Mouse (Mus musculus) kidney, adult 11 months (tissue): Measurements from ENCODE around the gene Bmper.

Source experiments
- DNase-seq: peaks from one replicate; pipeline ENCODE4 v3.0.0; 2022

Bmper gene

DNA sequence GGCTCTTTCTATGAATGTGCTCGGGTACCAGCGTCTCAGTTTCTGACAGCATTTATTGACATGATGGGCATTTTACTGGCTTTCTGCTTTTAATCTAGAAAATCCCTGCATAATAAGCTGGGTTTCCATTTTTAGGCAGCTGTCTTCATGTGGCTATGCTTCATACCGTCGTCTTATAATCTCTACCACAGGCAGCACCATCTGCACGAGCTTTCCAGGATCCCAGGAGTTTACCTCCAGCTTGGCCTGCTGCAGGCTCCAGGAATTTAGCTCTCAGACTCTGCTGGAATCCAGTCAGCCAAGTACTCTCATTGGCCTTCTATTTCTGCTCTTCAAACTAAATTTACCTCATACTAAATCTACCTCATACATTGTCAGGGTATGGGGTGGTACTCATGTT lies 219.3 kb downstream of the Bmper start:
- DNase-seq = no peak

DNA sequence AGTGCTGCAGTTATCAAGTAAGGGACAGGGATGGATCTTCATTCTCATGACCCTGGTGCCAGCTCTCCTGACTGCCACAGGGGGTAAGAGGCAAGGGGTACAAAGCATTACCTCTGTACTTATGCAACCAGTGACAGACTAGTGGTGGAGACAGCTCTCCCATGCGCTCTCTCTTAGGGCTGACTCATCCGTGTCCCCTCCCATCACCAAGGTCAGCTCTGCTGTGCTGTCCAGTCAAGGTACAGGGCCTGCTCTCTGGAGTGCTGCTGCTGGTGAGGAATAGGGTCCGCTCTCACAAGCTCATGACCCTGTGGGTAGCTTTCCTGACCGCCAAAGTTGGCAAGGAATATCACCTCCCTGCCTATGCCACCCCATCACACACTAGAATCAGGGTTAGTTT lies 222.1 kb downstream of the Bmper start:
- DNase-seq = no peak

DNA sequence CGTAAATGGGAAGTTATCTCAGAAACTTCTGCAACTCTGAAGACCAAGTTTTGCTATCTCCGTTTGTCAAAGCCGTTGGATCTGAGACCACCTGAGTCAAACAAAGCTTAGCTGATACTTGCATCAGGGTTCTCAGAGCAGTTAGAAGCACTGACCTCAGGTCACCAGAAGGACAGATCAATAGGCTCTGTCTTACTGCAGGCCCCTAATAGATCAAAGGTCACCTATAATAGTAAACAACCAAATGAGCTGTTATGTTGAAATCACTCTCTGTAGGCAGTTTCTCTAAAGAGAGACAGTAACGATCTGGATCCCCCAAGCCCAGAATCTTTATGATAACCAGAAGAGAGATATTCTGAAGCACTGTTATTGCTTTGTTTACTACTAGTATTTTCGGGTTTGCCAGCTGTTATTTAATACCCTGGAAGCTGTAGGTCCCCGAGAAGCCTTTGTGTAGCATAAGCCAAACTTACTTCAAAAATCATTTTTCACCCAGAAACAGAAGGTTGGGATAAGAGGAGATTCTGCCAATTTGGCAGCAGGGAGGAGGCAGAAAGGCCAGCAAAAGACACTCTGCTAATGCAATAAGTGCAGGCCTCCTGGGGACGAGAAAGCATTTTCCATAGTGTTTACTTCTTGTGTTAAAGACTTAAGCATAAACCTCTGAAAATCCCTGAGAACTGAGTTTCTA lies 224.5 kb downstream of the Bmper start:
- no peak for DNase-seq

DNA sequence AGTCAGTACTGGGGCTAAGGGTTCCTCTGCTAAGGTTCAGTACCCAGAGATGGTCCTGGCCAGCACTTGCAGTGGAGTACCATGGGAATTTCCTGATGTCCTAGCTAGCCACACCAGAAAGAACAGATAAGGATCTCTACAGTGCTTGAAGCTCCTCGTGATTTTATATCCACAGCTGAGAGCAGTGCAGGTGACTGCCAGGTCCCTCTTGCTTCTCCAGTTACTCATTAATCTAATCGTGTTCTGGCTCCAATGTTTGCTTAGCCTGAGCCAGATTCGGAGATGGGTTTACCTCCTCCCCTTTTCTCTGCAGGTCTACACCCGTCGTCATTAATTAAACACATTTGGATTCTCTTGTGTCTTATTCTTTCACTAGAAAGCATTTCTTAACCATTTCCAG lies 230.4 kb downstream of the Bmper start:
- DNase-seq = peak; percentile 27

DNA sequence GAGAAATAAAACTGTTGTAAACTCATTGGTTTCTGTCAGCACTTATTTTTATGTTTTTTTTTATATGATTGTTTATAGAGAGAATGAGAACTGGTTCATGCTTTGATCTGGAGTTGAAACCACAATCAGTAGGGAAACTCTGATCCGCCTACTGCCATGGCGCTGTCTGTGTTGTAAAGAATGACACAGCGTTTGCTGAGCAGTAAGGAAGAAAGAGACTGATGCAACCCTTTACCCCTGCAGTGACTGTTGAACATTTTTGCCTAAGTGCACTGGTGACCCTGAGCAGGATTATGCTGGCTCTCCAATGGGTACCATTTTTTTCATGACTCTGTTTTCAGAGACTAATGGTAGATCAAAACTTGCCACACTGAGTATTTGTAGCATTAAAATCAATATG lies 234.3 kb downstream of the Bmper start:
- no peak for DNase-seq

DNA sequence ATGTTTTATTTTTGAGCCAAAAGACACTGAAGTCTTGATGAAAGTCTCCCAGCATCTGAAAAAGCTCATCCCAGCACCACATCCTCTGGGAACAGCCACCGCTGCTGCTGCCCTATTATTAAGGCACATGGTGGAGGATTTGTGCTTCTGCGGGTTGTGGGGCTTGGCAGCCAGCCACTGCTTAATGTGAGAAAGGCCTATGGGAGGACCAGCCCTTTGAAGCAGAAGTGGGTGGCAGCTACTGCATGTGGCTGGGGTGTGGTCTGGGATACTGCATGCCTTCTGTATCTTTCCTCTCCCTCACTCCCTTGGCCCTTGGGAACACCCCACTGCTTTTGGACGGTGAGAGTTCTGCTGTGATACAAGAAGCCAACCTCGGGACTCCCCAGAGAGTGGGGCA lies 237.8 kb downstream of the Bmper start:
- DNase-seq = no peak

- DNase-seq = no peak
Observed at GRCm38 (mm10) chr9:23462949-23463608, 240.2 kb downstream of the Bmper start.

DNA sequence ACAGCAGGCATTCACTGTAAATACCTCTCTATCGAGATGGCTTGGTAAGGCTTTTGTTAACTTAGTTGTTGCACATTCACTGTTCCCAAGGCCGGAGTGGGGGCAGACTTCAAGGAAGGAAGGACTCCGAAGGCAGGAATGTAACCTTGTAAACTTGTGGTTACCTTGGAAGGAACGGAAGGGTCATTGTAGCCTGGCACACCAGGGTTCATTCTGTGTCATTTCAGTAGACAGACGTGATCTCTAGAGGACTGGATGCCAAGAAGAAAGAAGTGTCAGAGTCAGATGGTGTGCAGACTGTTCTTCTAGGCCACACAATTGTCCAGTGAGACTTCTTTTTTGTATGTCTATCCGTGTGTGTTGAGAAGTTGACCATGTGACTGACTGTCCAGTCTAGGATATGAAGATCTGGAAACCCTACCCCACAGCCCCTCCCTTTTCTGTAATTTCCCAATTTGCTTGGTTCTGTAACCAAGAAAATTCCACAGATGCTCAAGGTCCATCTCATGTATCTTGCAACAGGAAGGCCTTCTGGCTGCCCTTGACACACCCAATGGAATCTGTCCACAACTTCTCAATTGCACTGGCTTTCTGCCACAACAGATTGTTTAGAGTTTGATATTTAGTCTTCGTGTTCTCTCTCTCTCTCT lies 242.2 kb downstream of the Bmper start:
- no peak for DNase-seq

DNA sequence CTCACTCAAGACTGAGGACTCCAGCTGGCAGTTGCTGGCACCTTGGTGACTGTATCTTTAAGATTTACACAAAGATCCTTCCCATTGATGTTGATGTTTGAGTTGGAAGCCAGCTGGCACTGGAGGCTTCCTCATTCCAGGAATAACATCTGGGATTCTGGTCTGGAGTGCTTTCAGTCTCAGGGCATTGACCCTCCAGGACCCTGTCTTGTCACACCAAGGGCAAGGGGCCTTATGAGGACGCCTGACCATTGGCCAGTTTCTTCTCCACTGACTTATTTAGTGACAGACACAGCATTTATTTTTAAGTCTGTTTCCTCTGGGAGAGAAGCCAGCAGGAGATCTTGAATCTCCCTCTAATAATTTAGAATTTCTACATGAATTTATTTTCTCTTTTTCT lies 247.0 kb downstream of the Bmper start:
- DNase-seq = peak; percentile 31

DNA sequence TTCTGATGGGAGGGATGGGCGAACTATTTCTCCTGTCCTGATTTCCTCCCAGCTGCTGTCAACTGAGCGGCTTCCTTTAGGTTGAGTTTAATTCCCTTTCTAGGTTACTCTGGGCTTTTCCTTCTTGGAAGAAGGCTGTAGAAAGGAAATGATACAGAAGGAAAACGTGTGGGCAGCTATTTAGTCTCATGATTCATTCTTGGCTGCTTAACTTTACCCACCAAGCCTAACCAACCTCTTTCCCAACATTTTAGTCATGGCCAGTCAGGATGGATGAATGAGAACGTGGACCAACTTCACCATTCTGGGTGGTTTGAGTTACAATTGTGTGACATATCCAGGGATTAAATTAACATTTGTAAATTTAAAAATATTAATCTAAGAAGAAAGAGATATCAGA lies 263.0 kb downstream of the Bmper start:
- DNase-seq = no peak

- DNase-seq = no peak
Observed at GRCm38 (mm10) chr9:23486725-23487378, 264.0 kb downstream of the Bmper start.

GRCm38 (mm10) chr9:23488265-23488664 lies 265.4 kb downstream of the Bmper start:
- no peak for DNase-seq

- no peak for DNase-seq
Observed at GRCm38 (mm10) chr9:23495400-23495799, 272.5 kb downstream of the Bmper start.

DNA sequence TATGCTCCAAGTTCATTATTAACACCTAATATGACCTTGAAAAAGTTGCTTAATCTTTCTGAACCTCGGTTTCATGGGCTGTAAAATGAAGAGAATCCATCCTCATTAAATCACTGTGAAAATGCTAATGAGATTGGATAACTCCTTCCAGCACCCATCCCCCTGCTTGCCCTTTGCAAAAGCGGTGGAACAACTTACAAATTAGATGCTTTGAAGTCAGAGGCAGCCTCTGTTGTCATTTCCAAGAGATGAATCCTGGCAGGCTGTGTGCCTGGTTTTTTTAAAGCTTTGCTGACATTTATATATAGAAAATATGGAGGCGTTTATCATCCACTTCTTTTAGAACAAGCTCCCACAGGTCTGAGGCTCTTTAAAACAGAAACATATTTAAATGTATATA lies 274.8 kb downstream of the Bmper start:
- no peak for DNase-seq

DNA sequence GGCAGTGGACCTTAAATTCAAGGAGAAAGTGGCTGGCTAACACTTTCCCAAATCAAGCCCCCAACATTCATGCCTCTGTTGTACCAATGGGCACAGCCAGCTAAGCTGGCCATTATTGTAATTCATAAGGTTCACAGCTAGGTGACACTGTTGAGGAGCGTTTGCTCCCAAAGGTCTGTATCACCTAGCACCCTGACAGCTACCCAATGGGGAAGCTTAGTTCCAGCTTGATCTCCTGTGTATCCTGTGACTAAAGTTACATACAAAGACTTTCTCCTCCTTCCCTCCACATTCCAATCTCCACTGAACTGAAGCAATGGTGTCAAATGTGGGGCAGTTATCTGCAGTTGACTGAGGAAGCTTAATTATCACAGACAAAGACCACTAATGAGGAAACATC lies 311.0 kb downstream of the Bmper start:
- no peak for DNase-seq
